Mouse (Mus musculus): ENCODE data around the gene Gpr21.
"Not testable (repeated sequence)": the region's sequence is repeated elsewhere in the genome, so short reads cannot be mapped to it uniquely, and the experiment has no call there.

Gene Gpr21

GRCm38 (mm10) chr2:37516030-37516710 is at the start of gene Gpr21:
Gpr21 (plus strand) TSS chr2:37516332.
- DNase-seq: peak; percentile 18

- DNase-seq: no peak
These were observed 36.6 kb upstream of the Gpr21 start for GRCm38 (mm10) chr2:37479559-37479958.

GRCm38 (mm10) chr2:37480039-37480438 is 36.1 kb upstream of the Gpr21 start:
- DNase-seq: no peak

- DNase-seq: no peak
These were observed 32.0 kb upstream of the Gpr21 start for GRCm38 (mm10) chr2:37484165-37484564.

DNA sequence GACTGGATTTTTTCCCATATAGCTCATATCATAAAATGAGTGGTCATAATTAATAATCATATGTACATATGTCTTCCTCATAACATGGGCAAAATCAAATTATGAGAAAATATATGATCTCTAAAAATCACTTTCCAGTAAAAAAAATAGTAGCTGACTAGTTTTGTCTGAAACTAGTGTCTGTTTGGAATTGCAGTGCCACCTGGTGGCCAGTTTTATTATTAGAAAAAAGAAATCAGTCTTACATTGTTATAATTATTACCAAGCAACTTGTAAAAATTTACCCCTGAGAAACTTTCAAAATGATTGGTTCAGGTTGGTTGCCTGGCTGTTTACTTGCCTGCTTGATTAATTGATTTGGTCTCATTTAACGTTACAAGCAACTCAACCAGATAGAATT is 30.8 kb upstream of the Gpr21 start:
- DNase-seq: peak; percentile 25

DNA sequence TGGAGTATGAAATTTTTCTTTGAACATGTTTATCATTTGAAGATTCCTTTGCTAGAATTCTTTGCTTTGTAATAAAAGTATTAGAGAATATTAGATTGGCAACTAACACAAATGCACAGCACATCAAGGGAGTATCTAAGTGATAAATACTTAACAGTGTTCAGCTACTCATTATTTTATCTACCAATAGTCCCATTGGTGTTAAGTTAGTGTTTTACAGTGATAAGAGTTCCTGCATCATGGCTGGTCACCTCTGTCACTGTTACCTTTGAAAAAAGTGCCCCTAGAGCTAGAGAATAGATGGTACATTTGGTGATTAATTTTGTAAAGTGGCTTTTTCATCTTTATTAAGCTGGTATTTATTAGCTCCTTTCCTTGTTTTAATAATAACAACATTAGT is 29.7 kb upstream of the Gpr21 start:
- DNase-seq: no peak

DNA sequence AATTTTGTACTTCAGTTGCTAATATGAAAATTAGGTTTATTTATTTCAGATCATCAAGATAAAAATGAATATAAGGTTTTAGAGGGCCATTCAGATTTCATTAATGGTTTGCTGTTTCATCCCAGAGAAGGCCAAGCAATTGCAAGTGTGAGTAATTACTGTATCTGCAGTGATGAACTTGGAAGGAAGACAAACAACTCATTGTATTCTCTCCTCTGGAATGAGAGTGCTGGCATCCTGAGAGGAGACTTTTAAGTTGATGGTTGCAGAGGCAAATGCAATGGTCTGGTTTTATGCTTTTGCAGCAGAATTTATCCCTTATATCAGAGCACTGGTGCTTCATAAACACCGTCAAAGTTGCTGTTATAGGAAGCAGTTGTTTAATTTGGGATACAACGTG is 27.2 kb upstream of the Gpr21 start:
- no peak for DNase-seq

- DNase-seq: no peak
These were observed 18.8 kb upstream of the Gpr21 start for GRCm38 (mm10) chr2:37497321-37497720.

GRCm38 (mm10) chr2:37505856-37506255 is 10.3 kb upstream of the Gpr21 start:
- not testable (repeated sequence) for DNase-seq

DNA sequence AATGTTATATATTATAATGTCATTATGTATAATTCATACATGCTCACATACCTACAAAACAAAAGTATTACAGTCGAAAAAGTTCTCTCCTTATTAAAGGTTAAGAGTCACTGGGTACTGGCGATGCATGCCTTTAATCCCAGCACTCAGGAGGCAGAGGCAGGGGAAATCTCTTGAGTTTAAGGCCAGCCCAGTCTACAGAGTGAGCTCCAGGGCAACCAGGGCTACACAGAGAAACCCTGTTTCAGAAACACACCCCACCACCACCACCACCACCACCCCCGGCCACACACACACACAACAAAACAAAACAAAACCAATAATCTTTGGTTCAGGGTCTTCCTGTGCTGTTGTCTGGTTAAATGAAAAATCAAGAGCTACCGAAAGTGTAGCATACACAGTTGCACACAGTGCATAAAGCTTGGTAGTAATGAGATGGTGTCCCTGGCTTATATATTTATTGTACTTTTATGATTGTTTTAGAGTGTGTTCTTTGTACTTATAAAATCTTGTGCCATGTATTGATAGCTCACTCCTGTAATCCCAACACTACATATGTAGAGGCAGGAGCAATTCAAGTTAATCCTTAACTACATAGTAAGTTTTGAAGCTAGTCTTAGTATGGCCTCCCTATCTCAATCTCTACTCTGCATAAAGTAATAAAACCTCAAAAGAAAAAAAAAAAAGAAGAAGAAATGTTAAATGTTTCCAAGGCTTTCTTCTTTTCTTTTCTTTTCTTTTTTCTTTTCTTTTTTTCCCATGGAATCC is 4.8 kb upstream of the Gpr21 start:
- no peak for DNase-seq

DNA sequence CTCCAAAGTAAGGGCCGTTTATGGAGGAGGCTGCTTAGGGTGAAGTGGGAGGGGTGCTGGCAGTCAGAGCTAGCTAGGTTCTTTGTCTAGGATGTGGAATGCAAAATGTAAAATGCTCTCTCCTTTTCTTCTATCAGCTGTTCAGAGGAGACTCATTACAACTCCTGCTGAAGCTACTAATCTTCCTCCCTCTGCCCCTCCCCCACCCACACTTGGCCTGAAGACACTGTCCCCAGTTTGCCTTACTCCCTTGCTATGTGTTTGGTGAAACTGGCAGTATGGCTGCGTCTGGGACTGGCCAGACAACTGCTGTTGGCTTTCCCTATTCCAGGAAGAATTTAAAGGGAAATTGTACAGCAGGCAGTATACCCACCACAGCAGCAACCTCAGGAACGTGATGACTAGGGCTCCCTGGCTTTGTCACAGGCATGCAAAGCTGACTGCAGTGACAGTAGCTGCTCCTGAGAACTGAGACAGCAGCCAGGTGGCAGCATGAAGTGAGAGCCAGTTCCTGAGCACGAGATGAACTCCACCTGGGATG is 860 bp downstream of the Gpr21 start:
- no peak for DNase-seq

- no peak for DNase-seq
These were observed 2.6 kb downstream of the Gpr21 start for GRCm38 (mm10) chr2:37518561-37519285.

- no peak for DNase-seq
These were observed 3.1 kb downstream of the Gpr21 start for GRCm38 (mm10) chr2:37519286-37519640.

DNA sequence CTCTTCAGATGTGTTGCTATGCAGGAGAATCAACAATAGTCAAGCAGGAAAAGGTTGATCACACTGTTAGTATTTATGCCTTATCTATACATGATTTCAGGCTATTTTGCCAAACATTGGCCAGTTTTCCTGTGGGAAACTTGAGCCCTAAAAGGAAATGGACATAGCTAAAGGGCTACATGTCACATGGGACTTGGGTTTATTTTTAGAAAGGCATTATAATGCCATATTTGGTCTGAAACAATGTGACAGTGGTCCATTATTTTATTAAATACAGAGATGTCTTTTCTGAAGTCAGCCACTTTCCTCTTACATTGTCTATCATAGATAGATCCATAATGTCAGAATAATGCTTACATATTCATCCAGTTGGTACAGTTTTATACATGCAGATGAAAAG is 11.5 kb downstream of the Gpr21 start:
- no peak for DNase-seq

GRCm38 (mm10) chr2:37529397-37529796 is 13.3 kb downstream of the Gpr21 start:
- no peak for DNase-seq

DNA sequence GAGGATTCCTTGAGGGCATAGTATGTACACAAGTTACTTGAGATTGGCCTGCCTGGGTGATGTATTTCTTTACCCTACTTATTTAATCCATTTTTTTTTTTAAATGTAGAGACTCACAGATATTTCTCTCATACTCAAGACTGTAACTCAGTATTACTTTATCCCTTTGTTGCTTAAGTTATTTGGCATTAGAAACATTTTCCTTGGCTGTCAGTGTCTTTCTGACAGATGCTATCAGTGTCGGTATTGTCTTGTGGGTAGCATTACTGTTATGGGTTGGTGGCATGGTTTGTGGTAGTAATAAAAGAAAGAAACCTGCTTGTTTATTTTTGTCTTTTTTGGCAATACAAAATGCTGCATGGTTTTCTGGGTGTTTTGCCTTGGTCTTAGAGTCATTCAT is 14.6 kb downstream of the Gpr21 start:
- DNase-seq: no peak

GRCm38 (mm10) chr2:37531639-37532038 is 15.5 kb downstream of the Gpr21 start:
- DNase-seq: no peak

DNA sequence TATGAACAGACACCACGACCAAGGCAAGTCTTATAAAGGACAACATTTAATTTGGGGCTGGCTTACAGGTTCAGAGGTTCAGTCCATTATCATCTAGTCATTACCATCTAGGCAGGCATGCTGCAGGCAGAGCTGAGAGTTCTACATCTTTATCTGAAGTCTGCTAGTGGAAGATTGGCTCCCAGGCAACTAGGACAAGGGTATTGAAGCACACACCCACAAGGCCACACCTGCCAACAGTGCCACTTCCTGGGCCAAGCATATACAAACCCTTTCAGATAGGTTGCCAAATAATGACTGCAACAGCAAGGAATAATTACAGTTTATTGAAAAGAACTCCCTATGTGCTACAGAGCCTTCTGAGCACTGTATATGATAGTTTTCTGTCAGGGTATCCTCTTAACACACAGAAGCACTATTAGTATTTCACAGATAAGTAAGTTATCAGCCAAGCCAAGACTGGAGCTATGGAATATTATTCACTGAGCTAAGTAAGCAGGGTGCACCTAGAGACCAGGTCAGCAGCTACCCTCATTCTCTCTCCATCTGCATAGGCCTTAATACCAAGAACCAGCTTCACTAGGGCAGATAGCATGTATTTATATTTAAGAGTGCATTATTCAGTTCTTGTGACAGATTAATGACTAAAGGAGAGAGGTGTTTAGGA is 33.3 kb downstream of the Gpr21 start:
- DNase-seq: peak; percentile 80

GRCm38 (mm10) chr2:37556366-37556765 is 40.2 kb downstream of the Gpr21 start:
- DNase-seq: no peak

GRCm38 (mm10) chr2:37565579-37565978 is 49.4 kb downstream of the Gpr21 start:
- no peak for DNase-seq

DNA sequence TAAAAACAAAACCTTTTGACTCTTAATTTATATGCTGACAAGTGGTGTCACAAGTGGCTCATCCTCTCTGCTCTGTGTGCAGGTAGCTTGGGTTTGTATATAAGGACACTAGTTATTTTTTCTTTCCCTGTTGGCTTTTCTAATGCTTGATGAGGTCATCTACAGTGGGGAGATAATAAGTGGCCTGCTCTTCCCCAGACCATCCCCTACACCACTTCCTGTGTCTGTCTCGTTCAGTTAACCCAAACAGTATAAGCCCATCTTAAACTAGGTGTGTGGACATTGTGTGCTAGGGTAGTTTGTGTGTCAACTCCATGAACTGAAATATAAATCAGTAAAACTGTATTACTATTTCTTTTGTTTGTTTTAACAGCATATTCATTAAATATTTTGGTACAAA is 49.9 kb downstream of the Gpr21 start:
- DNase-seq: no peak

- DNase-seq: no peak
These were observed 53.8 kb downstream of the Gpr21 start for GRCm38 (mm10) chr2:37569888-37570287.
